Mouse (Mus musculus) testis, adult 2 months (tissue): Measurements from ENCODE around the gene Serpina3c.

Experiments used
- CTCF ChIP-seq: fragments of 200-500 bp; IDR thresholded peaks from 2 replicates; pipeline ENCODE4 v1.5.1; 2012; ENCODE audit warnings: low read depth, mild to moderate bottlenecking, inconsistent platforms, low read length, moderate library complexity; ENCODE audit not compliant: control insufficient read depth, insufficient read depth, insufficient replicate concordance
- POLR2A ChIP-seq: fragments of 200-500 bp; IDR thresholded peaks from 2 replicates; pipeline ENCODE4 v1.6.1; 2012; ENCODE audit warnings: low read depth, mild to moderate bottlenecking, inconsistent platforms, low read length, moderate library complexity; ENCODE audit not compliant: control insufficient read depth

DNA sequence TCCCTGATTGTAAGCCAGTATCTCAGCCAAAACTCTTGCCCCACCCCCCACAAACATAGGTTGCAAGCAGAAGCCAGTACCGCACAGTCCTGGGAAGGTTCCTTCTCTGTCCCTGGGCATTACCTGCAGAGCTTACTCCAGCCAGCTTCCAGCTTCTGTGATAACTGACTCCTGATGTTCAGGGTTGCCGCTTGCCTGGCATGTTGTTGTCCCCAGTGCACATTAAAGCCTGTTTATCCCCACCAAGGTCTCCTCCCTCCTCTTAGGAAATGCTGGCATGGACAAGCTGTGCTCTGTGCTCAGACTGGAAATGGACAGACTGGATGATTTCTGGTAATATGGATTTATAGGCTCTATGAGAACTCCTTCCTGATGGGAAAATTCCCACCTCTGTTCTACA, at the start of gene Serpina3c:
- TF ChIP-seq CTCF, result no peak
- TF ChIP-seq POLR2A, result no peak
